Mouse (Mus musculus) liver, postnatal 0 days (tissue): Measurements from ENCODE around the gene L3mbtl4. TPM values are rescaled to one million over a fixed set of nuclear protein-coding genes. Genes with fewer than 3 reads are reported as not detected.

ENCODE experiments used
- ATAC-seq: fragments of 200-750 bp; cut with Nextera tagmentation; 2 replicates; pipeline ENCODE4 v1.8.0; 2017; ENCODE audit warnings: mild to moderate bottlenecking, moderate library complexity
- DNase-seq: peaks from one replicate; pipeline ENCODE4 v3.0.0-alpha.2; 2016
- H3K27ac ChIP-seq: fragments of 300-500 bp; sonication (generic); 2 replicates; pipeline ENCODE4 v1.5.1; 2014; ENCODE audit warnings: antibody characterized with exemption, moderate library complexity, mild to moderate bottlenecking, low read depth
- H3K27me3 ChIP-seq: fragments of 300-500 bp; sonication (generic); 2 replicates; pipeline ENCODE4 v1.6.1; 2014; ENCODE audit warnings: low read length, control low read depth, mixed read lengths; ENCODE audit not compliant: insufficient read depth
- H3K36me3 ChIP-seq: fragments of 300-500 bp; sonication (generic); replicated peaks from 2 replicates; pipeline ENCODE4 v1.6.1; 2014; ENCODE audit warnings: mild to moderate bottlenecking, control low read depth, low read length, moderate library complexity, mixed read lengths; ENCODE audit not compliant: insufficient read depth
- H3K4me1 ChIP-seq: fragments of 300-500 bp; sonication (generic); 2 replicates; pipeline ENCODE4 v1.6.1; 2014; ENCODE audit warnings: antibody characterized with exemption, mild to moderate bottlenecking, control low read depth; ENCODE audit not compliant: insufficient read depth
- H3K4me2 ChIP-seq: fragments of 300-500 bp; sonication (generic); 2 replicates; pipeline ENCODE4 v1.6.1; 2014; ENCODE audit warnings: low read depth, mild to moderate bottlenecking, low read length, moderate library complexity, mixed read lengths
- H3K4me3 ChIP-seq: fragments of 300-500 bp; sonication (generic); 2 replicates; pipeline ENCODE4 v1.5.1; 2014; ENCODE audit warnings: low read depth, low read length
- H3K9ac ChIP-seq: fragments of 300-500 bp; sonication (generic); replicated peaks from 2 replicates; pipeline ENCODE4 v1.6.1; 2014; ENCODE audit warnings: mild to moderate bottlenecking, moderate library complexity
- H3K9me3 ChIP-seq: fragments of 300-500 bp; sonication (generic); 2 replicates; pipeline ENCODE4 v1.6.1; 2016; ENCODE audit warnings: mild to moderate bottlenecking, control low read depth, low read length, mixed read lengths
- CTCF ChIP-seq: sonication (generic); IDR thresholded peaks from 2 replicates; pipeline ENCODE4 v1.5.1; 2016; ENCODE audit warnings: antibody characterized with exemption, low read depth
- EP300 ChIP-seq: IDR thresholded peaks from 2 replicates; pipeline ENCODE4 v1.6.1; 2016; ENCODE audit warnings: antibody characterized with exemption, low read depth, mild to moderate bottlenecking
- WGBS: fragments of 180-500 bp; shearing (Covaris S2); extraction: QIAGEN DNeasy Blood & Tissue Kit; methylation state at CpG from one replicate; pipeline ENCODE4 v1.1.7; 2014; ENCODE audit not compliant: insufficient replicate concordance; 5-methylcytosine and 5-hydroxymethylcytosine counted together
- polyA plus RNA-seq: library from polyadenylated mRNA; unstranded; fragments of >200 nt; fragmentation: Nextera tagmentation; extraction: Ambion mirVana; gene quantifications from 2 replicates; pipeline ENCODE4 v1.2.1, GENCODE M21; 2015

The L3mbtl4 gene
- not detected in 2 replicates for polyA plus RNA-seq

DNA sequence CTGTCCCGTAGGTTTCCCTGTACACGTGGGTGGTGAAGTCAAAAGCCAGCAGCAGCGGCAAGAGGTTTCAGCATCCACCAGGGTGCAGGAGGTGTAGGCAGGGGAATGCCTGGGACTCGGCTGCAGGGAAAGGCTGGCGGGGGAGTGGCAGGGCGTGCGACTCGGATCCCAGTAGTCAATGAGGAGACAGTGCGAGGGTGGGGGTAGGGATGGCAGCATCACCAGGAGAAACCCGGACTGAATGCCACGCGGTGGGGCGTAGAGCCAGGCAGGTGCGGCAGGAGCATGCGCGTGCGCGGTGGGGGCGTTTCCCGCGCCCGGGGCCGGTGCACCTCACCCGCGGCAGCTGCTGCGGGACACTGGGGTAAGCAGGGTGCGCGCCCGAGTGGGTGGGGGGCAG is at the start of gene L3mbtl4:
TSS of gene L3mbtl4 (plus strand) at position 271 of the 400 bp plus-strand sequence.
- DNase-seq, result peak; percentile 21
- no peaks in the 10 kb centered on the region for H3K9me3 ChIP-seq
- TF ChIP-seq CTCF, result no peak
- no peak for TF ChIP-seq EP300
- no peak within 1 kb of the TSS for H3K9ac ChIP-seq
- peak within 1 kb of the TSS; percentile 65 for H3K4me2 ChIP-seq
- peaks cover 5% of the 10 kb centered on the region; the same call in 1 of the 2 replicates for H3K4me1 ChIP-seq
- peaks cover 10% of the 10 kb centered on the region for H3K27me3 ChIP-seq
- no peaks in the 10 kb centered on the region for H3K36me3 ChIP-seq
- peak within 1 kb of the TSS; percentile 30 for H3K4me3 ChIP-seq
- H3K27ac ChIP-seq, result no peak within 1 kb of the TSS
- 0 out of 2 replicates have a peak, but pooled peaks have one; percentile 23 for ATAC-seq
- WGBS, result 2% methylated on average over 25 of the region's 29 CpGs

DNA sequence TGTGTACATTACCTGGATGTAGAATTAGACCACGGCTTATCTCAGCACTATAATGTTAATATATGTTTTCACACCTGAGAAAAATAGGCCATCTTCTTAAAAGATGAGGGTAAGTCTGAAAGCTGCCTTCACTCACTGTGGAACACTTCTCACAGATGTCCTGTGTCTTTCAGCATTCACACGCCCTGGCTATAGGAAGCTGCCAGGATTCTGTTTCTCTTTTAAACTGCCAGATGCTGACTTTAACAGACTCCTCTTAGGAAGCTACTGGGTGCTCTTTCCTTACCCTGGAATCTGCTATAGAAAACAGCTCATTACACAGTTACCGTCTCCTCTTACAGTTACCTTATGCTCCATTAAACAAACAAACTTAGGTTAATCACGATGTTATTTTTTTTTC is 43.1 kb upstream of the L3mbtl4 start:
- WGBS, result 74% methylated on average over 4 of the region's 4 CpGs
- H3K36me3 ChIP-seq, result no peaks in the 10 kb centered on the region
- DNase-seq, result no peak
- no peak overlapping the region for H3K27ac ChIP-seq
- H3K4me3 ChIP-seq, result no peak overlapping the region
- no peak for ATAC-seq
- H3K4me2 ChIP-seq, result no peak overlapping the region
- no peaks in the 10 kb centered on the region for H3K9me3 ChIP-seq
- no peaks in the 10 kb centered on the region for H3K4me1 ChIP-seq
- H3K9ac ChIP-seq, result no peak overlapping the region
- H3K27me3 ChIP-seq, result no peaks in the 10 kb centered on the region
- TF ChIP-seq CTCF, result no peak
- no peak for TF ChIP-seq EP300

DNA sequence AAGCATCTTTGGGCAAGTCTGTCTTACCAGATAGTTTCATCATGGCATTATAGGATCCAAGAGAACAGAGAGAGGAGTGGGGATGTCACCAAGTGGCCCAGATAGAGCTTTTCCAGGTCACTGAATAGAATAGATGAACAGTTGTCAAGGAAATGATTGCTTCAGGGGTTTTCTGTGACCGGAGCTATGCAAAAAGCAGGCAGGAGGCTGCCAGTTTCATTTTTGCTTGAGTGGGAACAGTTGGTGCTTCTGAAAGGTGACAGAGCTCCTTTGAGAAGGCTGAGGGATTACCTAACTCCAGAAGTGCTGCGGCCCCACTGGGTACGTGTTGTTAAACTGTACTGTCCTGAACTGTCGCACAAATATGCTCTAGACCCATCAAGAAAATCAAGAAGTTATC is 38.2 kb upstream of the L3mbtl4 start:
- 74% methylated on average over 4 of the region's 4 CpGs for WGBS
- H3K36me3 ChIP-seq, result no peaks in the 10 kb centered on the region
- no peak overlapping the region for H3K4me3 ChIP-seq
- H3K27me3 ChIP-seq, result no peaks in the 10 kb centered on the region
- ATAC-seq (no peak), DNase-seq (no peak)
- no peaks in the 10 kb centered on the region for H3K4me1 ChIP-seq
- no peak overlapping the region for H3K27ac ChIP-seq
- H3K9me3 ChIP-seq, result no peaks in the 10 kb centered on the region
- H3K9ac ChIP-seq, result no peak overlapping the region
- H3K4me2 ChIP-seq, result no peak overlapping the region
- TF ChIP-seq CTCF (no peak), EP300 (no peak)

DNA sequence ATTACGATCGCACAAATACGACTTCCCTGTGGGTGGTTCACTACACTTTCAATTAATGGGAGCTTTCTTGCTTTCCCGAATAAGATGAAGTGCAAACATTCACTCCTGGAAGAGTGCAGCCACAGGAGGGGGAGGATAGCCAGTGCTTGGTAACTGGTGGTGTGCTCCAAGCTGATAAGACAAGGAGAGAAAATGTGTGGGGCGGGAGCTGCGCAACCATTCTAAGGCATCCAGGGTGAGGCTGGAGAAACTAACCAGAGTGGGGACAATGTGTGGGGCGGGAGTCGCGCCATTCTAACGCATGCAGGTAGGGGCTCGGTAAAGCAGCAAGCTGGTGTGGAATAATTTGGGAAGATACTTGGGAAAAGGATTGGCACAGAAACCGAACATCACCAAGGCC is 36.6 kb upstream of the L3mbtl4 start:
- H3K4me1 ChIP-seq, result no peaks in the 10 kb centered on the region
- no peak overlapping the region for H3K4me3 ChIP-seq
- DNase-seq (no peak), ATAC-seq (no peak)
- no peaks in the 10 kb centered on the region for H3K27me3 ChIP-seq
- no peak overlapping the region for H3K4me2 ChIP-seq
- WGBS, result 73% methylated on average over 12 of the region's 12 CpGs
- H3K27ac ChIP-seq, result no peak overlapping the region
- H3K9me3 ChIP-seq, result no peaks in the 10 kb centered on the region
- no peak for TF ChIP-seq CTCF
- H3K36me3 ChIP-seq, result no peaks in the 10 kb centered on the region
- no peak overlapping the region for H3K9ac ChIP-seq

DNA sequence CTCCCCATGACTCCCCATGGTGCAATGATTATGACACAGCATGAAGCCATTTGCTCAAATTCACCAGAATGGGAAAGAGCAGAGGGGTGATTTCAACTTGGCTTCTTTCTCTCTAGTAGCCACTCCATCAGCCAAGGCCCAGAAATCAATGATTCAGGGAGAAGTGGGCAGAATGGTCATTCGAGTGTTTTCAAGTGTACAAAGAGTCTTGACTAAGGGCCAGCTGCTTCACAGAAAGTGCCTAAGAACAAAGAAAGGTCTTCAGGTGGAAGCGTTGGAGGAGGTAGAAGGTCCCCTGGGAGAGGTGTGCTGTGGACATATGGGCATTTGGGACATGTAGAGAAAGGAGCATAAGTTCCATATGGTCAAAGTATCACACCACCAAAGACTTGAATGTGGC is 33.4 kb upstream of the L3mbtl4 start:
- WGBS, result 64% methylated on average over 2 of the region's 2 CpGs
- no peaks in the 10 kb centered on the region for H3K27me3 ChIP-seq
- H3K27ac ChIP-seq, result no peak overlapping the region
- H3K4me1 ChIP-seq, result no peaks in the 10 kb centered on the region
- ATAC-seq (no peak), DNase-seq (no peak)
- H3K4me3 ChIP-seq, result no peak overlapping the region
- H3K4me2 ChIP-seq, result no peak overlapping the region
- TF ChIP-seq EP300 (no peak), CTCF (no peak)
- no peaks in the 10 kb centered on the region for H3K9me3 ChIP-seq
- no peak overlapping the region for H3K9ac ChIP-seq
- no peaks in the 10 kb centered on the region for H3K36me3 ChIP-seq

DNA sequence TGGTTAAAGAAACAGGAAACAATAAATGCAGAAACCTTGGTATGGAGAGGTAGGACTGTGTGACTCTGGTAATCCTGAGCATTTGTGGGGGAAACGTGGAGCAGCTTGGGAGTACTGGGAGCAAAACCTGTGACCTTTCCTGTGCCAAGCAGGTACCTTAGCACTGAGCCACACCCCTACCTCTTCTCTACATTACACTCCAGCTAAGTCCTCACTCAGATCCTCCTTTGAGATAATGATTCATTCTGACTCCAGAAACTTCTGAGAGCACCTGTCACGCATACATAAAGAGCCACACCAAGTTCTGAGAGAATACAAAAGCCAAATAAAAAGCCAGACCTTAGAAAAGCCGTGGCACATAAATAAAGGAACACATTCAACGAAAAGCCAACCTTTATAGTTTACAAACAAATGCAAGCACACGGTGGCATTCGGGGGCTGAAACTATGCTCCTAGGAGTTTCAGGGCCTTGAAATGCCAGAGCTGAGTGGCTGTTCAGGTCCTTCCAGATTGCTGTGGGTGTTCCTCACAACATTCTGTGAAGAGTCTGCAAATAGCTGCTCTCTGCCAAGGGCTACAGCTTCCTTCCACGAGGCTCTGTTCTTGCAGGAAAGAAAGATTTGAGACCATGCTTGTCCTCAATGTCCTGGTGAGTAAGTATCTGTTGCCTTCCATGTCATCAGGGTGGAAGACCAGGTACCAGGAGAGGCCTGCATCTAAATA is 8.6 kb upstream of the L3mbtl4 start:
- H3K36me3 ChIP-seq, result no peaks in the 10 kb centered on the region
- H3K4me1 ChIP-seq, result no peaks in the 10 kb centered on the region
- WGBS, result 72% methylated on average over 7 of the region's 7 CpGs
- no peaks in the 10 kb centered on the region for H3K9me3 ChIP-seq
- ATAC-seq (no peak), DNase-seq (no peak)
- no peak overlapping the region for H3K9ac ChIP-seq
- no peak overlapping the region for H3K27ac ChIP-seq
- no peak for TF ChIP-seq EP300
- TF ChIP-seq CTCF, result no peak
- no peak overlapping the region for H3K4me2 ChIP-seq
- H3K27me3 ChIP-seq, result no peaks in the 10 kb centered on the region
- no peak overlapping the region for H3K4me3 ChIP-seq
